Mouse (Mus musculus) intestine, embryonic 15.5 days (tissue): Measurements from ENCODE around the gene Serpina6. TPM values are rescaled to one million over a fixed set of nuclear protein-coding genes. Genes with fewer than 3 reads are reported as not detected.
A peak's percentile ranks its signal among the peaks of the same experiment; 100 is the strongest.
"Not testable (repeated sequence)": the region's sequence is repeated elsewhere in the genome, so short reads cannot be mapped to it uniquely, and the experiment has no call there.

Source experiments
- ATAC-seq: fragments of 200-750 bp; cut with Nextera tagmentation; 2 replicates; pipeline ENCODE4 v1.8.0; 2017; ENCODE audit warnings: moderate TSS enrichment, moderate library complexity
- H3K27ac ChIP-seq: fragments of 300-500 bp; sonication (generic); 2 replicates; pipeline ENCODE4 v1.5.1; 2015; ENCODE audit warnings: mild to moderate bottlenecking, inconsistent platforms
- H3K27me3 ChIP-seq: fragments of 300-500 bp; sonication (generic); replicated peaks from 2 replicates; pipeline ENCODE4 v1.6.1; 2015; ENCODE audit warnings: inconsistent platforms
- H3K36me3 ChIP-seq: fragments of 300-500 bp; sonication (generic); 2 replicates; pipeline ENCODE4 v1.6.1; 2015; ENCODE audit warnings: inconsistent platforms
- H3K4me1 ChIP-seq: fragments of 300-500 bp; sonication (generic); replicated peaks from 2 replicates; pipeline ENCODE4 v1.6.1; 2015; ENCODE audit warnings: inconsistent platforms
- H3K4me2 ChIP-seq: fragments of 300-500 bp; sonication (generic); replicated peaks from 2 replicates; pipeline ENCODE4 v1.6.1; 2015; ENCODE audit warnings: mild to moderate bottlenecking, inconsistent platforms
- H3K4me3 ChIP-seq: fragments of 300-500 bp; sonication (generic); replicated peaks from 2 replicates; pipeline ENCODE4 v1.5.1; 2015; ENCODE audit warnings: inconsistent platforms
- H3K9ac ChIP-seq: fragments of 300-500 bp; sonication (generic); 2 replicates; pipeline ENCODE4 v1.6.1; 2015; ENCODE audit warnings: inconsistent platforms
- H3K9me3 ChIP-seq: fragments of 300-500 bp; sonication (generic); 2 replicates; pipeline ENCODE4 v1.6.1; 2016; ENCODE audit warnings: inconsistent platforms
- WGBS: fragments of 180-500 bp; shearing (Covaris S2); methylation state at CpG from one replicate; pipeline ENCODE4 v1.1.7; 2015; 5-methylcytosine and 5-hydroxymethylcytosine counted together
- polyA plus RNA-seq: library from polyadenylated mRNA; unstranded; fragments of >200 nt; fragmentation: Nextera tagmentation; extraction: Ambion mirVana; gene quantifications from 2 replicates; pipeline ENCODE4 v1.2.1, GENCODE M21; 2015

The Serpina6 gene
- polyA plus RNA-seq, 1 experiment from 2014 or later, result 96.8 TPM

- H3K27me3 ChIP-seq, H3K4me3 ChIP-seq, H3K27ac ChIP-seq, H3K9me3 ChIP-seq, ATAC-seq, H3K36me3 ChIP-seq, H3K4me2 ChIP-seq, H3K9ac ChIP-seq, H3K4me1 ChIP-seq: not testable (repeated sequence)
- WGBS, result 96% methylated on average over 1 of the region's 1 CpGs
Measured at GRCm38 (mm10) chr12:103679853-103680252, 22.8 kb upstream of the Serpina6 start.

GRCm38 (mm10) chr12:103676039-103676438, 19.0 kb upstream of the Serpina6 start, which contains the start of gene Serpina16:
Serpina16 (minus strand) TSS chr12:103676139.
- Histone ChIP-seq H3K27ac (no peak within 1 kb of the TSS), H3K4me3 (no peak within 1 kb of the TSS), H3K4me1 (0 out of 2 replicates have a peak, but pooled peaks cover 4% of the 10 kb centered on the region), H3K4me2 (no peak within 1 kb of the TSS), H3K36me3 (no peaks in the 10 kb centered on the region), H3K9ac (no peak within 1 kb of the TSS), H3K27me3 (no peaks in the 10 kb centered on the region), H3K9me3 (no peaks in the 10 kb centered on the region)
- 86% methylated on average over 1 of the region's 1 CpGs for WGBS
- ATAC-seq, result no peak

GRCm38 (mm10) chr12:103673179-103673578, 16.2 kb upstream of the Serpina6 start:
- ATAC-seq, result peak; percentile 23; the same call in 1 of the 2 replicates
- H3K9ac ChIP-seq, result no peak overlapping the region
- 53% methylated on average over 2 of the region's 2 CpGs for whole genome bisulfite sequencing
- no peaks in the 10 kb centered on the region for H3K9me3 ChIP-seq
- H3K4me2 ChIP-seq, result no peak overlapping the region
- no peaks in the 10 kb centered on the region for H3K27me3 ChIP-seq
- 0 out of 2 replicates have a peak, but pooled peaks cover 2% of the 10 kb centered on the region for H3K4me1 ChIP-seq
- H3K36me3 ChIP-seq, result no peaks in the 10 kb centered on the region
- no peak overlapping the region for H3K27ac ChIP-seq
- H3K4me3 ChIP-seq, result no peak overlapping the region

- Histone ChIP-seq H3K9me3 (no peaks in the 10 kb centered on the region), H3K4me2 (no peak overlapping the region), H3K36me3 (no peaks in the 10 kb centered on the region), H3K4me1 (0 out of 2 replicates have a peak, but pooled peaks cover 2% of the 10 kb centered on the region), H3K27me3 (no peaks in the 10 kb centered on the region), H3K27ac (no peak overlapping the region), H3K9ac (no peak overlapping the region), H3K4me3 (no peak overlapping the region)
- ATAC-seq, result no peak
- 72% methylated on average over 3 of the region's 3 CpGs for WGBS
Measured at GRCm38 (mm10) chr12:103671483-103671882, 14.5 kb upstream of the Serpina6 start.

GRCm38 (mm10) chr12:103670964-103671363, 14.0 kb upstream of the Serpina6 start:
- WGBS, result 44% methylated on average over 2 of the region's 2 CpGs
- 0 out of 2 replicates have a peak, but pooled peaks cover 2% of the 10 kb centered on the region for H3K4me1 ChIP-seq
- no peak overlapping the region for H3K4me3 ChIP-seq
- no peaks in the 10 kb centered on the region for H3K36me3 ChIP-seq
- no peak overlapping the region for H3K4me2 ChIP-seq
- ATAC-seq, result no peak
- no peak overlapping the region for H3K9ac ChIP-seq
- no peaks in the 10 kb centered on the region for H3K9me3 ChIP-seq
- H3K27ac ChIP-seq, result no peak overlapping the region
- H3K27me3 ChIP-seq, result no peaks in the 10 kb centered on the region

- Histone ChIP-seq H3K4me1 (0 out of 2 replicates have a peak, but pooled peaks cover 2% of the 10 kb centered on the region), H3K4me2 (no peak overlapping the region), H3K4me3 (no peak overlapping the region), H3K27me3 (no peaks in the 10 kb centered on the region), H3K27ac (no peak overlapping the region), H3K9me3 (no peaks in the 10 kb centered on the region), H3K36me3 (no peaks in the 10 kb centered on the region), H3K9ac (no peak overlapping the region)
- no peak for ATAC-seq
- 77% methylated on average over 5 of the region's 5 CpGs for WGBS
Measured at GRCm38 (mm10) chr12:103670344-103670743, 13.3 kb upstream of the Serpina6 start.

- 82% methylated on average over 3 of the region's 3 CpGs for WGBS
Measured at GRCm38 (mm10) chr12:103665286-103665685, 8.3 kb upstream of the Serpina6 start.

GRCm38 (mm10) chr12:103662053-103662452, 5.0 kb upstream of the Serpina6 start:
- not testable (repeated sequence) for H3K9ac ChIP-seq, H3K36me3 ChIP-seq, H3K27ac ChIP-seq, H3K4me1 ChIP-seq, H3K27me3 ChIP-seq, ATAC-seq, H3K9me3 ChIP-seq, H3K4me3 ChIP-seq, H3K4me2 ChIP-seq

More at GRCm38 (mm10) chr12:103665286-103665685, 8.3 kb upstream of the Serpina6 start:
- Histone ChIP-seq H3K27ac (no peak overlapping the region), H3K9ac (no peak overlapping the region), H3K9me3 (no peaks in the 10 kb centered on the region), H3K27me3 (no peaks in the 10 kb centered on the region), H3K4me2 (no peak overlapping the region), H3K36me3 (no peaks in the 10 kb centered on the region), H3K4me3 (no peak overlapping the region), H3K4me1 (no peaks in the 10 kb centered on the region)
- ATAC-seq, result no peak

GRCm38 (mm10) chr12:103660076-103660475, 3.1 kb upstream of the Serpina6 start:
- no peaks in the 10 kb centered on the region for H3K36me3 ChIP-seq
- no peak overlapping the region for H3K27ac ChIP-seq
- no peaks in the 10 kb centered on the region for H3K4me1 ChIP-seq
- no peaks in the 10 kb centered on the region for H3K27me3 ChIP-seq
- no peak overlapping the region for H3K4me3 ChIP-seq
- WGBS, result 86% methylated on average over 5 of the region's 5 CpGs
- H3K9ac ChIP-seq, result no peak overlapping the region
- no peak overlapping the region for H3K4me2 ChIP-seq
- no peaks in the 10 kb centered on the region for H3K9me3 ChIP-seq
- ATAC-seq, result no peak

GRCm38 (mm10) chr12:103659171-103659570, 2.2 kb upstream of the Serpina6 start:
- no peaks in the 10 kb centered on the region for H3K27me3 ChIP-seq
- no peak overlapping the region for H3K9ac ChIP-seq
- no peaks in the 10 kb centered on the region for H3K4me1 ChIP-seq
- H3K4me3 ChIP-seq, result no peak overlapping the region
- no peak overlapping the region for H3K4me2 ChIP-seq
- no peaks in the 10 kb centered on the region for H3K9me3 ChIP-seq
- ATAC-seq, result no peak
- no peak overlapping the region for H3K27ac ChIP-seq
- WGBS, result 80% methylated on average over 2 of the region's 2 CpGs
- no peaks in the 10 kb centered on the region for H3K36me3 ChIP-seq

- 86% methylated on average over 10 of the region's 10 CpGs for WGBS
- Histone ChIP-seq H3K27me3 (no peaks in the 10 kb centered on the region), H3K4me2 (no peak overlapping the region), H3K4me3 (no peak overlapping the region), H3K4me1 (no peaks in the 10 kb centered on the region), H3K9me3 (no peaks in the 10 kb centered on the region), H3K36me3 (no peaks in the 10 kb centered on the region), H3K27ac (no peak overlapping the region), H3K9ac (no peak overlapping the region)
- ATAC-seq, result no peak
Measured at GRCm38 (mm10) chr12:103657991-103658390, 979 bp upstream of the Serpina6 start.

GRCm38 (mm10) chr12:103655123-103656044, 1.6 kb downstream of the Serpina6 start:
- no peaks in the 10 kb centered on the region for H3K27me3 ChIP-seq
- ATAC-seq, result 0 out of 2 replicates have a peak, but pooled peaks have one; percentile 36
- no peak overlapping the region for H3K9ac ChIP-seq
- no peak overlapping the region for H3K4me3 ChIP-seq
- no peaks in the 10 kb centered on the region for H3K36me3 ChIP-seq
- H3K4me2 ChIP-seq, result no peak overlapping the region
- 85% methylated on average over 7 of the region's 7 CpGs for WGBS
- no peak overlapping the region for H3K27ac ChIP-seq
- H3K9me3 ChIP-seq, result no peaks in the 10 kb centered on the region
- no peaks in the 10 kb centered on the region for H3K4me1 ChIP-seq

GRCm38 (mm10) chr12:103653836-103654235, 3.2 kb downstream of the Serpina6 start:
- Histone ChIP-seq H3K4me2 (no peak overlapping the region), H3K36me3 (no peaks in the 10 kb centered on the region), H3K9ac (no peak overlapping the region), H3K9me3 (no peaks in the 10 kb centered on the region), H3K4me1 (no peaks in the 10 kb centered on the region), H3K4me3 (no peak overlapping the region), H3K27ac (no peak overlapping the region), H3K27me3 (no peaks in the 10 kb centered on the region)
- no peak for ATAC-seq
- WGBS, result 95% methylated on average over 2 of the region's 2 CpGs
